Mouse (Mus musculus): Measurements from ENCODE around the gene Eri2. TPM values are rescaled to one million over a fixed set of nuclear protein-coding genes. Genes with fewer than 3 reads are reported as not detected.
"Not testable (repeated sequence)": the region's sequence is repeated elsewhere in the genome, so short reads cannot be mapped to it uniquely, and the experiment has no call there.

The Eri2 gene
- polyA plus RNA-seq, 1 experiment from 2014 or later, result 6.3 TPM

DNA sequence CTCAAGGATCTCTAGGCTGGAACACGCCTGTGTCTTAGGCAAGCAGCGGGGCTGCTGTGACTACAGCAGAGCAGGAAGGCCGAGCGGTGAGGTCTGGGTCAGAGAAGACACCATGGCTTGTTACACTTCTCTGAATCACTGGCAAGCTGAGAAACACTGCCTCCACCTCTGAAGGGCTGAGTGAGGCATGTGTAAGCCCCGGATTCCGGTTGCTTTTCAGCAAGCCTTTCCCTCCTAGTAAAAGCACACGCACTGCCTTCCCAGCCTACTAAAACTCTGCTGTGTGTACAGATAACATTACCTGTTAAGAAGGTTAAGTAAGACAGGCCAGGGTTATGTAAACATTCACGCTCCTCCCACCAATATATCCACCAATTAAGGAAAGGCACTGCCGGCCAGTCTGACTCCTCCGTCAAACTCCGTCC lies 33.3 kb downstream of the Eri2 start, which contains the start of gene Acsm3:
Gene Acsm3, plus strand, starts transcription at position 397 of the 425 bp plus-strand sequence.
- H3K36me3 ChIP-seq (ENCODE audit: control insufficient read depth, insufficient read depth, low read length), result no peaks in the 10 kb centered on the region
- no peaks in the 10 kb centered on the region for H3K4me1 ChIP-seq (replicated peaks; ENCODE audit: control insufficient read depth, insufficient read depth)
- peak within 1 kb of the TSS; percentile 25; the same call in 1 of the 2 replicates for H3K4me2 ChIP-seq (replicated peaks; ENCODE audit: low read depth)
- no peaks in the 10 kb centered on the region for H3K9me3 ChIP-seq (ENCODE audit: control insufficient read depth, low read length)
- H3K9ac ChIP-seq (ENCODE audit: low read length), result 0 out of 2 replicates have a peak within 1 kb of the TSS, but pooled peaks have one; percentile 27
- ATAC-seq (ENCODE audit: low FRiP score, low TSS enrichment), result peak; percentile 85
- TF ChIP-seq EP300 (optimal IDR thresholded peaks at IDR 0.05) (no peak), CTCF (IDR thresholded peaks at IDR 0.05; ENCODE audit: low read depth) (no peak)
- H3K27ac ChIP-seq (replicated peaks), result 0 out of 2 replicates have a peak within 1 kb of the TSS, but pooled peaks have one; percentile 24
- peak within 1 kb of the TSS; percentile 17; the same call in 1 of the 2 replicates for H3K4me3 ChIP-seq (ENCODE audit: low read depth, low read length)
- no peaks in the 10 kb centered on the region for H3K27me3 ChIP-seq (ENCODE audit: control insufficient read depth, insufficient read depth, low read length)
- 26% methylated on average over 11 of the region's 11 CpGs for WGBS
- peak; percentile 34 for DNase-seq (ENCODE audit: low spot score)

DNA sequence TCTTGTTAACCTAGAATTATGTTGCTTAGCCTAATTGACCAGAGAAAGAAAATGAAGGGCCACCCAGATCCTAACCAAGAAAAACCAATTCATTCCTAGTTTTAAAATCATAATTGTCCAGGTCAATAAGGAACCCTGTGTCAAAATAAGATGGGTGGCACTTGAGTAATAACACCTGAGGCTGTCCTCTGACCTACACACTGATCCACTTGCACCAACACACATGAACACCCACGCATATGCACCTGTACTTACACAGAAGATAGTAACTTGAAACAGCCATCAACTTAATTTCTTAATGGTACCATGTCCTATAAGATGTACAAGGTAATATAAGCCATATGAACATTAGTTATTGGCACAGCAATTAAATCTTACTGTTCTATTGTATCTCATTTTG lies 40.2 kb downstream of the Eri2 start:
- Histone ChIP-seq H3K36me3 (ENCODE audit: control insufficient read depth, insufficient read depth, low read length) (no peaks in the 10 kb centered on the region), H3K27ac (replicated peaks) (no peak overlapping the region), H3K9ac (ENCODE audit: low read length) (no peak overlapping the region), H3K4me1 (replicated peaks; ENCODE audit: control insufficient read depth, insufficient read depth) (no peaks in the 10 kb centered on the region), H3K9me3 (ENCODE audit: control insufficient read depth, low read length) (no peaks in the 10 kb centered on the region), H3K4me3 (ENCODE audit: low read depth, low read length) (no peak overlapping the region), H3K4me2 (replicated peaks; ENCODE audit: low read depth) (no peak overlapping the region), H3K27me3 (ENCODE audit: control insufficient read depth, insufficient read depth, low read length) (no peaks in the 10 kb centered on the region)
- 90% methylated on average over 1 of the region's 1 CpGs for WGBS
- TF ChIP-seq CTCF (IDR thresholded peaks at IDR 0.05; ENCODE audit: low read depth) (no peak), EP300 (optimal IDR thresholded peaks at IDR 0.05) (no peak)
- DNase-seq (ENCODE audit: low spot score), result no peak
- no peak for ATAC-seq (ENCODE audit: low FRiP score, low TSS enrichment)

- Histone ChIP-seq H3K9ac (ENCODE audit: low read length) (no peak overlapping the region), H3K27me3 (ENCODE audit: control insufficient read depth, insufficient read depth, low read length) (no peaks in the 10 kb centered on the region), H3K4me2 (replicated peaks; ENCODE audit: low read depth) (no peak overlapping the region), H3K4me1 (replicated peaks; ENCODE audit: control insufficient read depth, insufficient read depth) (no peaks in the 10 kb centered on the region), H3K27ac (replicated peaks) (no peak overlapping the region), H3K4me3 (ENCODE audit: low read depth, low read length) (no peak overlapping the region), H3K9me3 (ENCODE audit: control insufficient read depth, low read length) (no peaks in the 10 kb centered on the region), H3K36me3 (ENCODE audit: control insufficient read depth, insufficient read depth, low read length) (no peaks in the 10 kb centered on the region)
- ATAC-seq (ENCODE audit: low FRiP score, low TSS enrichment), result no peak
- 35% methylated on average over 2 of the region's 2 CpGs for WGBS
- DNase-seq (ENCODE audit: low spot score), result no peak
- TF ChIP-seq EP300 (optimal IDR thresholded peaks at IDR 0.05), result no peak
- no peak for TF ChIP-seq CTCF (IDR thresholded peaks at IDR 0.05; ENCODE audit: low read depth)
These were observed 43.9 kb downstream of the Eri2 start for GRCm38 (mm10) chr7:119749942-119750341.

- Histone ChIP-seq H3K27me3 (ENCODE audit: control insufficient read depth, insufficient read depth, low read length) (no peaks in the 10 kb centered on the region), H3K4me1 (replicated peaks; ENCODE audit: control insufficient read depth, insufficient read depth) (no peaks in the 10 kb centered on the region), H3K4me2 (replicated peaks; ENCODE audit: low read depth) (no peak overlapping the region), H3K36me3 (ENCODE audit: control insufficient read depth, insufficient read depth, low read length) (no peaks in the 10 kb centered on the region), H3K9ac (ENCODE audit: low read length) (no peak overlapping the region), H3K9me3 (ENCODE audit: control insufficient read depth, low read length) (no peaks in the 10 kb centered on the region), H3K27ac (replicated peaks) (no peak overlapping the region), H3K4me3 (ENCODE audit: low read depth, low read length) (no peak overlapping the region)
- TF ChIP-seq CTCF (IDR thresholded peaks at IDR 0.05; ENCODE audit: low read depth) (no peak), EP300 (optimal IDR thresholded peaks at IDR 0.05) (no peak)
- no peak for DNase-seq (ENCODE audit: low spot score)
- 63% methylated on average over 1 of the region's 2 CpGs for WGBS
- no peak for ATAC-seq (ENCODE audit: low FRiP score, low TSS enrichment)
These were observed 45.1 kb downstream of the Eri2 start for GRCm38 (mm10) chr7:119748761-119749160.

GRCm38 (mm10) chr7:119745869-119746268 lies 48.0 kb downstream of the Eri2 start:
- no peak overlapping the region for H3K9ac ChIP-seq (ENCODE audit: low read length)
- H3K36me3 ChIP-seq (ENCODE audit: control insufficient read depth, insufficient read depth, low read length), result no peaks in the 10 kb centered on the region
- H3K4me1 ChIP-seq (replicated peaks; ENCODE audit: control insufficient read depth, insufficient read depth), result no peaks in the 10 kb centered on the region
- no peak overlapping the region for H3K4me3 ChIP-seq (ENCODE audit: low read depth, low read length)
- TF ChIP-seq EP300 (optimal IDR thresholded peaks at IDR 0.05) (no peak), CTCF (IDR thresholded peaks at IDR 0.05; ENCODE audit: low read depth) (no peak)
- ATAC-seq (ENCODE audit: low FRiP score, low TSS enrichment) (no peak), DNase-seq (ENCODE audit: low spot score) (no peak)
- no peaks in the 10 kb centered on the region for H3K27me3 ChIP-seq (ENCODE audit: control insufficient read depth, insufficient read depth, low read length)
- WGBS, result 37% methylated on average over 1 of the region's 1 CpGs
- no peak overlapping the region for H3K27ac ChIP-seq (replicated peaks)
- no peaks in the 10 kb centered on the region for H3K9me3 ChIP-seq (ENCODE audit: control insufficient read depth, low read length)
- H3K4me2 ChIP-seq (replicated peaks; ENCODE audit: low read depth), result no peak overlapping the region

DNA sequence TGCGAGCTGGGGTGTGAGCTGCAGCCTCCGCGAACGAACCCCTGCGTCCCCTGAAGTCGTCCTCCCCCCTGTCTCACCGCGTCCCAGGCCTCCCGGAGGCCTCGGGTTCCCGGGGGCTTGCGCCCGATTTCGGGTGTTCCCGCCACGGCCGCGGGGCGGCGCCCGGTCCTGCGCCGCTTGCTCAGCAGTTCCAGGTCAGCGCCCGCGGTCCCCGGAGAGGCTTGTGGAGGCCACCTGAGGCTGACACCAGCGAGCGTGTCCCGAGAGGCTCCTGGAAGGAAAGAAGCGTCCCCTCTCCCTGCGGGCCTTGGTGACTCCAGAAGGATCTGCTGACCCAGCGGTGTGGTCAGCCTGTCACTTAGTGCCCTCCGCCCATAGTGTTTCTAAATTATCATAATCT lies 49.5 kb downstream of the Eri2 start:
- Histone ChIP-seq H3K27ac (replicated peaks) (no peak overlapping the region), H3K4me2 (replicated peaks; ENCODE audit: low read depth) (peak overlapping the region; percentile 38), H3K4me3 (ENCODE audit: low read depth, low read length) (peak overlapping the region; percentile 12), H3K36me3 (ENCODE audit: control insufficient read depth, insufficient read depth, low read length) (no peaks in the 10 kb centered on the region), H3K27me3 (ENCODE audit: control insufficient read depth, insufficient read depth, low read length) (no peaks in the 10 kb centered on the region), H3K9ac (ENCODE audit: low read length) (peak overlapping the region; percentile 41; the same call in 1 of the 2 replicates), H3K9me3 (ENCODE audit: control insufficient read depth, low read length) (no peaks in the 10 kb centered on the region), H3K4me1 (replicated peaks; ENCODE audit: control insufficient read depth, insufficient read depth) (no peaks in the 10 kb centered on the region)
- ATAC-seq (ENCODE audit: low FRiP score, low TSS enrichment) (peak; percentile 51; the same call in 1 of the 2 replicates), DNase-seq (ENCODE audit: low spot score) (peak; percentile 65)
- TF ChIP-seq EP300 (optimal IDR thresholded peaks at IDR 0.05), result no peak
- TF ChIP-seq CTCF (IDR thresholded peaks at IDR 0.05; ENCODE audit: low read depth), result peak; percentile 62
- WGBS, result 11% methylated on average over 33 of the region's 34 CpGs

DNA sequence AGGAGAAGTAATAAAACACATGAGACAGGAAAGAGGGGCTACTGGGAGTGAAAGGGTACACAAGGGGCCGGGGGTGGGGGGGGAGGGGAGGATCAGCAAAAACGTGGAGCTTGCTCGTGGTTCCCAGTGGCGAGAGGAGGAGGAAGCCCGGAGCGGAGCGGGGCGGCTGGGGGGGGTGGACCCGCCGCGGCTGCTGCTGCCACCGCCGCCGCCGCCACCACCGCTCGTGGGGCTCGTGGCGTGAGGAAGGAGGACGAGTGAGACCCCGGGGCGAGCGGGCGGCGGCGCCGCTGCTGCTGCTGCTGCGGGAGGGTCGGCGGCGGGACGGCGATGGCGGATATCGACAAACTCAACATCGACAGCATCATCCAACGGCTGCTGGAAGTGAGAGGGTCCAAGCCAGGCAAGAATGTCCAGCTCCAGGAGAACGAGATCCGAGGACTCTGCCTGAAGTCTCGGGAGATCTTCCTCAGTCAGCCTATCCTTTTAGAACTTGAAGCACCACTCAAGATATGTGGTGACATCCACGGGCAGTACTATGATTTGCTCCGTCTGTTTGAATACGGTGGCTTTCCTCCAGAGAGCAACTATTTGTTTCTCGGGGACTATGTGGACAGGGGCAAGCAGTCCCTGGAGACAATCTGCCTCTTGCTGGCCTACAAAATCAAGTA lies 53.9 kb downstream of the Eri2 start:
- not testable (repeated sequence) for H3K9me3 ChIP-seq (ENCODE audit: control insufficient read depth, low read length); H3K27me3 ChIP-seq (ENCODE audit: control insufficient read depth, insufficient read depth, low read length); H3K36me3 ChIP-seq (ENCODE audit: control insufficient read depth, insufficient read depth, low read length); DNase-seq (ENCODE audit: low spot score); H3K4me1 ChIP-seq (replicated peaks; ENCODE audit: control insufficient read depth, insufficient read depth); H3K9ac ChIP-seq (ENCODE audit: low read length); H3K27ac ChIP-seq (replicated peaks)
- ATAC-seq (ENCODE audit: low FRiP score, low TSS enrichment), result peak; percentile 47; the same call in 1 of the 2 replicates
- H3K4me3 ChIP-seq (ENCODE audit: low read depth, low read length), result peak overlapping the region; percentile 21; the same call in 1 of the 2 replicates
- 0% methylated on average over 7 of the region's 44 CpGs for WGBS
- H3K4me2 ChIP-seq (replicated peaks; ENCODE audit: low read depth), result peak overlapping the region; percentile 42
